Mouse (Mus musculus) CH12.LX (cell line): ENCODE data around the gene Hoxa7.

Experiments used
- CHD1 ChIP-seq: IDR thresholded peaks from 2 replicates; pipeline ENCODE4 v1.6.1; 2012; ENCODE audit warnings: low read depth, low read length, improper control_type of control experiment, inconsistent platforms
- CTCF ChIP-seq, 2 experiments: IDR thresholded peaks in 1 of 2; conservative IDR thresholded peaks in 1 of 2; 2 replicates each; pipeline ENCODE4 v1.5.1; 2011 to 2012; ENCODE audit warnings: low read depth in 2 of 2, low read length in 2 of 2, improper control_type of control experiment in 1 of 2, inconsistent platforms in 1 of 2, mild to moderate bottlenecking in 1 of 2, moderate library complexity in 1 of 2
- E2F4 ChIP-seq: IDR thresholded peaks from 2 replicates; pipeline ENCODE4 v1.6.1; 2011; ENCODE audit warnings: low read depth, low read length, improper control_type of control experiment; ENCODE audit not compliant: insufficient replicate concordance
- KAT2A ChIP-seq: IDR thresholded peaks from 2 replicates; pipeline ENCODE4 v1.6.1; 2012; ENCODE audit warnings: low read length, improper control_type of control experiment, inconsistent platforms; ENCODE audit not compliant: insufficient replicate concordance
- USF2 ChIP-seq: conservative IDR thresholded peaks from 2 replicates; pipeline ENCODE4 v1.6.1; 2011; ENCODE audit warnings: low read depth, low read length, improper control_type of control experiment
- ZC3H11A ChIP-seq: IDR thresholded peaks from 2 replicates; pipeline ENCODE4 v1.6.1; 2012; ENCODE audit warnings: low read depth, mild to moderate bottlenecking, inconsistent platforms, low read length, improper control_type of control experiment
- ZNF384 ChIP-seq: IDR thresholded peaks from 2 replicates; pipeline ENCODE4 v1.6.1; 2012; ENCODE audit warnings: low read depth, low read length, improper control_type of control experiment, inconsistent platforms

GRCm38 (mm10) chr6:52202362-52203120 lies 19.1 kb downstream of the Hoxa7 start:
- TF ChIP-seq CTCF (conservative IDR thresholded peaks at IDR 0.05 in 1 of 2, IDR thresholded peaks at IDR 0.05 in 1 of 2; ENCODE audit: low read depth in 2 of 2, low read length in 2 of 2) = no peak
- no peak for TF ChIP-seq KAT2A
- no peak for TF ChIP-seq ZC3H11A
- no peak for TF ChIP-seq E2F4
- no peak for TF ChIP-seq USF2
- TF ChIP-seq CHD1 = no peak
- TF ChIP-seq ZNF384 = no peak
